Mouse (Mus musculus) cerebellum, adult 2 months (tissue): Measurements from ENCODE around the gene BC051019.

ENCODE experiments used
- CTCF ChIP-seq: fragments of 200-500 bp; IDR thresholded peaks from 2 replicates; pipeline ENCODE4 v1.5.1; 2011; ENCODE audit warnings: low read depth, mild to moderate bottlenecking, control low read depth, low read length, moderate library complexity, borderline replicate concordance; ENCODE audit not compliant: insufficient read depth
- POLR2A ChIP-seq: fragments of 200-500 bp; IDR thresholded peaks from 2 replicates; pipeline ENCODE4 v1.6.1; 2011; ENCODE audit warnings: low read length, control low read depth, borderline replicate concordance; ENCODE audit not compliant: insufficient read depth

- TF ChIP-seq CTCF: no peak
- TF ChIP-seq POLR2A: no peak
Measured at GRCm38 (mm10) chr7:109747747-109748146, 24.1 kb upstream of the BC051019 start.
